Mouse (Mus musculus): Measurements from ENCODE around the gene Plpp6.

The Plpp6 gene

DNA sequence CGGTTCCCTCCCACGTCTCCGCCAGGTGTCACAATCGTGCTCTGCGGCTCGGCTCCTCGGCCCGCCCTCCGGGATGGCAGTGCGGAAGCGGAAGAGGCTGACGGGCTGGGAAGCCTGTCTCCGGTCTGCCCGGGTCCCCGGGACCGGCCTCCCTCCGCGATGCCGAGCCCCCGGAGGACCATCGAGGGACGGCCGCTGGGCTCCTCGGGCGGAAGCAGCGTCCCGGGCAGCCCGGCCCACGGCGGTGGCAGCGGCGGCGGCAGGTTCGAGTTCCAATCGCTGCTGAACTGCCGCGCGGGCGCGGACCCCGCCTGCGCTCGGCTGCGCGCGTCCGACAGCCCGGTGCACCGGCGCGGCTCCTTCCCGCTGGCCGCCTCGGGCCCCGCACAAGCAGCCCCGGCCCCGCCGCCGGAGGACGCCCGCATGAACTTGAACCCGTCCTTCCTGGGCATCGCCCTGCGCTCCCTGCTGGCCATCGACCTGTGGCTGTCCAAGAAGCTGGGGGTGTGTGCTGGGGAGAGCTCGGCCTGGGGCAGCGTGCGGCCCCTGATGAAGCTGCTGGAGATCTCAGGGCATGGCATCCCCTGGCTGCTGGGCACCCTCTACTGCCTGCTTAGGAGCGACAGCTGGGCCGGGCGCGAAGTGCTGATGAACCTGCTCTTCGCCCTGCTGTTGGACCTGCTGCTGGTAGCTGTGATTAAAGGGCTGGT is at the start of gene Plpp6:
Gene Plpp6, plus strand, starts transcription at position 112 of the 710 bp plus-strand sequence.
- peak; percentile 51 for DNase-seq (ENCODE audit: low spot score)

DNA sequence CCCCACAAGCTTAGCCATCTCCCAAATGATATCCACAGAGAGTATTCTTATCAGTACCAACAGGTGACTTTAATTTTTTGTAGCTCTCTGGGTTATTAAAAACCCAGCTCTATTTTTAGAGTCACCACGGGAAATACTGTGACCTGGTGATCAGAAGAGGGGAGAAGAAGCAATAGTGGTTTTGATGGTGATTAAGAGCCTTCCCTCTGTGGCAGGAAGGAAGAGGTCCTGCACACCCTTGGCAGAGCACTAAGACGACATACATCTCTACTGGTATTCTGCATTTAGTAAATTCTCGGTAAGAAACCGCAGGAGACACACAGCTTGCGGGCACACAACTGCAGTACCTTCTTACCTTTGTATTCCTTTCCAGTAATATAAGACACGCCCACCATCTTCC is 49.2 kb upstream of the Plpp6 start:
- no peak for DNase-seq (ENCODE audit: low spot score)

DNA sequence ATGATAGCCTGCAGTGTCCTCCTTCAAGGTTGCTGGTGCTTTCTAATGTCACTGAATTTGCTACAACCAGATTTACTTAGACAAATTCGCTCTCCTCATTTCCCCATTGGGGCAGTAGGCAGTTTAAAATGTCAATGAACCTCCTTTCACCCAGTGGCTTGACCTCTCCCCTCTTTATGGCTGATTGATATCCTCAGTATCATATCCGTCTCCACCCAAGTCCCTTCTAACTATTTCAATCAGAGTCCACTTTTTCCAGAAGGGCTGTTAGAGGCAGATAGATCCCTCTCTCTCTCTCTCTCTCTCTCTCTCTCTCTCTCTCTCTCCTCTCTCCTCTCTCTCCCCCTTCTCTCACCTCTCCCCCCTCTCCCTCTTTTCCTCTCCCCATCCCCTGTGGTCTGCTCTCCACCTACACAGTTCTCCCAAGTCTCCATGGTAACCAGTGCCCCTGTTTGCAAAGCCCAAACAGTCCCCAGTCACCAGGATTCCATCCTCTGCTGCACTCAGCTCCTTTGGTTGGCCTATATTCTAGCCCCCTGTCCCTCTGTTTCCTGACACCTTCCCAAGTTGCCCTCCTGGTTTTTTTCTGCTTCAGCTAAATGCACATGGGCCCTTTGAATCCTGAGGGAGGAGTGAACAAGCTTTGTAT is 48.0 kb upstream of the Plpp6 start:
- DNase-seq (ENCODE audit: low spot score) = no peak

DNA sequence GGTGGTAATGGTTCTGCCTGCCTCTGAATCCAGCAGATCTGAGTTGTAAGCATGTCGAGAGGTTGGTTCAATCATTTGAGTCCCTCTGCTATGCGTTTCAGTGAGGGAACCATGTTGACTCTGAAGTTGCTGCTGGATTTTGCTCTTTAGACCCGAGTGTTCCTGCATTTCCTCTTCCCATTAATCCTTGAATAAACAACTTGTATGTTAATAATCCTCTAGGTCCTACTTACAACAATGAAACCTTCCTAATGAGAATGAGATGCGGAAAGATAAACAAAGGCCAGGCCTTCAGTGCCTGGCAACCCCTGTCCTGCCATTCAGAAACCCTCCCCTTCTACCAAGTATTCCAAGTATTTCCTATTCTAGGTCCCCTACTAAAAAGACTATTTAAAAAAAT is 47.3 kb upstream of the Plpp6 start:
- no peak for DNase-seq (ENCODE audit: low spot score)

DNA sequence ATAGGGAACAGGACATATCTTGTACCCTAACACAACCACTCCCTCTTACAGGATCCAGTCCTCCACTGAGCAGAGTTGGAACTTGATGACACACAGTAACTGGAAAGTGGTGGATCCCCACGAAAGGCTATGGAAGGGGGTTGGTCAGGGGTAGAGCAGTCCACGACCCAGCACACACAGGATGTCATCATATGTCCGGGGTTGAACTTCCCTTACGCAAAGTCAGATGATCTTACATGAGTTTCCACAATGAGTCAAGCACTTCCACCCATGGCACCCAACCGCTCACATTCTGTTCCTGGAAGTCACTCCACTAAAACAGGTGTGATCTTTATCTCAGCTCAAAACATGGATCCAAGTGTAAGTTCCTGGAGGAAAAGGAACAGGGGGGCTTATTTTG is 45.9 kb upstream of the Plpp6 start:
- no peak for DNase-seq (ENCODE audit: low spot score)

DNA sequence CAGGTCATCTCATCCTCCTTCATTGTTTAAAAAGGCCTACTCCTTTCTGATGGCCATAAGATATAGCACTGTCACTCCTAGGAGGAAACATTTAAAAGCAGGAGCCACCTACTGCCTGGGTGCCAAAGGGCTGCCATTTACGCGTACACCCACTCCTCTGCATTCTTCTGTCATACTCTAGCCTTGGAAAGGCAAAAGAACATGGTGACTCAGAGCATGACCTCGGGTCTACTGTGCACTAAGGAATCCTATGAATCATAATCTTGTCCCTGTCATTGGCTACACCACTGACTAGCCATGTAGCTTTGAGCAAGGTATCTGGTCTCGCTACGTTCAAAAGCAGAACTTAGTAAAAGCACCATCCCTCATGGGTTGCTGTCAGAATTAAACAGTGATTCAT is 37.4 kb upstream of the Plpp6 start:
- DNase-seq (ENCODE audit: low spot score) = no peak

DNA sequence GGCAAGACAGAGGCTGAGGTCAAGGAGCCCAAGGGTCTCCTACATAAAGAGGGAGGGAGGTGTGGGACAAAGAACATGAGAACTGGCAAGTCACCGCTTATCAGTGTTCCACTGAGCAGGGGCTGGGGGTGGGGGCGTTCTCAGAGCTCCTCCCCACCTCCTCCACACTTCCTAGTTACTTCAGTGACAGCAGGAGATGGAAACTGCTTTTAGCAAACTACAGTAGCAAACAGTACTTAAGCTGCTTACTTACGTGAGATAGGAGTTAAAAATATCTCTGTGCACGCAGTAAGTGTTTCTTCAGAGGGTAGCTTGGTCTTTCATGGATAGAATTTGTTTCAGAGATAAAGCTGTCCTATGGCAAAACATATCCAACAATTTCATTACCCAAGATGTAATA is 36.4 kb upstream of the Plpp6 start:
- no peak for DNase-seq (ENCODE audit: low spot score)

DNA sequence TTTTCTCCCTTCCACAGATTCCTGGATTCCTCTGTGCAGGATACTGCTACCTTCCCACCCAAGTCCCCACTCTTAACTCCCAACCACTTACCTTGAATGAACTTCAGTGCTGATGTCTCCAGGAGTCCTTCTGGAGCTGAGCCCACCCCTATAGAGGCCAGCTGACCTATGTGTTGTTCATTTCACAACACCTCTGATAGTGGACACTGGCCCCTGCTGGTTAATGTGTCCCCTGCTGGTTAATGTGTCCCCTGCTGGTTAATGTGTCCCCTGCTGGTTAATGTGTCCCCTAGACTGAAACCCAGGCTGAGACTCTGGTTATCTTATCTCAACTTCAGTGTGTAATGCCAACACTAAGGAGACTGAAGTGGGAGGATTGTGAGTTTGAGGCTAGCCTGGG is 34.7 kb upstream of the Plpp6 start:
- DNase-seq (ENCODE audit: low spot score) = no peak

DNA sequence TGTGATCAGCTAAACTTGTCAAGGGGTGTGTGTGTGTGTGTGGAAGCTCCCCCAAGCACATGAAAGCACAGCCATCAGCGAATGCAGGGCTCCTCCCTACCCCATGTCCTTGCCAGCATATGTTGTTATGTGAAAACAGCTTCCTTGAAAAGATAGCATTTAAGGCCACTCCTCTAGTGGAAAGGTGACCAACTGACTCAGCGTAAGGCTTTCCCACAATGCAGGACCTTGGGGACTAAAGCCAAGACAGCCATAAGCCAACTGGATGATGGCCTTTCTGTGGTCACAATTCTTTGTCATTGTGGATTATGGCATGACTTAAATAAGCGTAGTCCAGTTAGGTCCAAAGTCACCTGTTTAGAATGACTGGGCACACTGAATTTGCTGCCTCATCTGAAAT is 28.9 kb upstream of the Plpp6 start:
- DNase-seq (ENCODE audit: low spot score) = no peak

DNA sequence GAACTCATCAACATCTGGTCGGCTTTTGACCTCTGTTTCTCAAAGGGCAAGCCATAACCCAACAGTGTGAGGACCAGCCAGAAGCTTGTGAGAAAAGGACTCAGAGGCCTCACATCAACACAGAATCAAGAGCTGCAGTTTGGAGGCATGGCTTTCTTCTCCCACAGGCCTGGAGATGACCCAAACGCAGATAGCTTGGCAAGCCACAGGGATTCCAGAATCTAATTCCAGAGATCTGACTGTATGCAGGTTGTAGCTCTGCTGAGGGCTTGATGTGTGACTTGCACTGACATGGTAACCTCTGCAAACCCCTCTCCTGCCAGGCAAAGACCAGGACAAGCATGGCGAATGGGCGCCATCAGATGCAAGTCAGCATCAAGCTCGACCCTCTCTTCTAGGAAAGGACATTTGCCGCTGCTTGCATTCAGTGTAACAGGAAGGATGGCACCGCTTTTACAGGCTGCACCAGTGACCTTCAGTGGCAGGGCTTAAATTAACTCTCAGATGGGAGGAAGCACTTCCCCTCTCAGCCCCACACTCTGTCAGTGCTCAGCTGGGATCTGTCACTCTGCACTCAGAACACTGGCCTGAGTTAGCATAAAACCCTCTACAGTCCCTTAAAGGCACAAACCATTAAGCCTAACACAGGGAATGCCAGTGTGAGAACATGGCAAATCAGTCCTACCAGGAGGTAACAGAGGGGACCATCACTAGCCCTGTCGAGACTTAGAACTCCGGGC is 23.4 kb upstream of the Plpp6 start:
- DNase-seq (ENCODE audit: low spot score) = no peak

DNA sequence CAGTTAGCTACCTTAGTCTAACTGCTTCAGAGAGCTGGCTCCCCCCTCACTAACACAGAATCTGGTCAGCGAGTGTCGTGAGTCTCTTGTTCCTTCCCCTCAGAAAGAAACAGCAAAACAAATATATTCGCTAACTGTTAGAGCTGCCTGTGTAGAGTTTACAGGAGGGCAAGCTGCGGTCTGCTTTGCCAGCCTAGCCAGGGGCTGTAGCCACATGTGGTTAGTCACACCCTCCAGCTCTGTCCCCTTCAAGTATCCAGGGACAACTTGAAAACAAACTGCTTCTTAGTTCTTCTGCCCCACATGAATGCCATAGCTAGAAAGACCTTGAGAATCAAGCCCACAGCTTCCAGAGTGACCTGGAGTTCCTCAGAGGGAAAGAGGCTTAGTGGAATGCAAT is 22.5 kb upstream of the Plpp6 start:
- no peak for DNase-seq (ENCODE audit: low spot score)

DNA sequence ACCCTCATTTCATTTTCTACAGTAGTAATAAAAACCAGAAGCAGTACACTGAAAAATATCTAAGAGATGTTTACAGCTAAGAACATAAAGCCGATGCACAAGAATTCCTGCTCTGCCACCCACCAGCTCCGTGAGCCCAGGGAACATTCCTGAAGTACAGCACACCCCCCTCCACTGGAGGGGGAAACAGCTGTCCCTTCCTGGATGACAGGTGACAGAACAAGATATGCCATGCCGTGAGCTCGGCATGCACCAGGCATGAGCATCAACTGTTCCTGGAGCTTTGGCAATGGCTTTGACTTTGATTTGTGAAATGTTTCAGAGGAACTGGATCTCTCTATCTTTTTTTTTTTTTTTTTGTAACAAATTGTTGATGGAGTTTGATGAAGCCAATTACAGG is 17.0 kb upstream of the Plpp6 start:
- no peak for DNase-seq (ENCODE audit: low spot score)

DNA sequence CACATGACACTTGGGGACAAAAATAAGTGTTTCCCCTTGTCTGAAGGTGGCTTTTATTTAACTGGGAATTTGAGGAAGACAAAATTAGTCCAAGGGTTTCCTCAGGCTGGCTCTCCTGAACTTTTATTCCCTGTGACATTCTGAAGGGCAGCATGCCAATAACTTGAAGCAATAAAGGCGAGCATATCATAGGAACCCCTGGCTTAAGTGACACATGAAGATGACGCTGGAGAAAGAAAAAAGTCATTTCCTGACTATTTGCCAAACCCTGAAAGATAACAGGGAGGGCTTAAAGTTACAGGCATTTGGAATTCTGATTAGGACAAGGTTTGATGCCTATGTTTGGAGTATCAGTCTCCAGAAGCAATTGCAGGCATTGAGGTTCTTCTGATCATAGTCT is 16.4 kb upstream of the Plpp6 start:
- no peak for DNase-seq (ENCODE audit: low spot score)

DNA sequence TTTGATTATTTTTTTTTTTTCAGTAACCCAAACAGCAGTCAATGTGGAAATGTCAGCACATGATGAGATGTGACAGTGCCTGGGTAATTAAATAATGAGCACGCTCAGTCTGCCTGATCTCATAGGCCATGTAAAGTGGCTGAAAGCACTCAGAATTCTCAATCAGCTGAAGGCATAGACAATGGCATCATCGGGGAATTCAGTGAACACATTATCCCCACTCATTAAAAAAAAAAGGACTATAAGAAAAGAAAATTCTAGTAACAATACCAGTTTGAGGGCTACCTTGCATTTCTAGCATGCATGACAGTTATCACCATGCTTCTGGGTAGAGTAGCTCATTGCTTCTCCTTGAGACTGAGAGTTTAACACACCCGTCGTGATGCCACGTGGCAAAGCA is 12.5 kb upstream of the Plpp6 start:
- no peak for DNase-seq (ENCODE audit: low spot score)

DNA sequence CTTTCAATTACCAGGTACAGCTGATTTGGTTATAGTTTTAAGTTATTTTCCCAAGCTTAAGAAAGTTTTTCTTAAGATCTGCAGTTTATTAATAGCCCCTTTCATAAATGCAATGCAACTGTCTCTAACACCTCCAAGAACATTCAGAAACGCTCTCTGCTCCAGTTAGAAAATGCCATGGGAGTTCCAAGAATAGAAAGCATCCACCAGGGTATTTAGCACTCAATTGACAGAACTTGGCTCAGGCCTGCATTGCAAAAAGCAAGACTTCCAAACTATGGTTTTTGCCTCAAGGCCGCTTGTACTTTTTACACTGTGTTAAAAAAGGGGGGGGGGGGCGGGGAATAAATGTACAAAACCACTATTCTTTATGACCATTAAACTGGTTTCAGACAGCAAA is 640 bp upstream of the Plpp6 start:
- no peak for DNase-seq (ENCODE audit: low spot score)

DNA sequence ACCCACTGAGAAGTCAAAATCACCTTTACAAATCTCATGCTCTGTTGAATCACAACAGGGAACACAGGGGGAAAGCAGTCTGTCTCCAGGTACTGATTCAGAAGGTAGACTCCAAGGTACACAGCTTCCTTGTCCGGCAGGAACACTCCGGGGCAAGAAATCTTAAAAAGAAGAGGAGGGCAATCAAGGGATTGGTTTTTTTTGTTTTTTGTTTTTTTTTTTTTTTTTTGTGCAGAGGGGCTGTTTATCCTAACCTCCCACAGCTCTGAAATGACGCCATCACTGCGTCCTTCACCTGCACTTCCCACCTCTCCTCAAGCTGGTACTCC is 276 bp upstream of the Plpp6 start:
- no peak for DNase-seq (ENCODE audit: low spot score)

DNA sequence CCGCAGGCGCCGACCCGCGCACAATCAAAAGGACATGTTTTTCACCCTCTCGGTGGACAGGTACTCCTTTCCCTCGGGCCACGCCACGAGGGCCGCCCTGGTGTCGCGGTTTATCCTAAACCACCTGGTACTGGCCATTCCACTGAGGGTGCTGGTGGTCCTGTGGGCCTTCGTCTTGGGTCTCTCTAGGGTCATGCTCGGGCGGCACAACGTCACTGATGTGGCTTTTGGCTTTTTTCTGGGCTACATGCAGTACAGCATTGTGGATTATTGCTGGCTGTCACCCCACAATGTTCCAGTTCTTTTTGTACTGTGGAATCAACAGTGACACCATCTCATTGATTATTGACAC is 775 bp downstream of the Plpp6 start:
- no peak for DNase-seq (ENCODE audit: low spot score)

DNA sequence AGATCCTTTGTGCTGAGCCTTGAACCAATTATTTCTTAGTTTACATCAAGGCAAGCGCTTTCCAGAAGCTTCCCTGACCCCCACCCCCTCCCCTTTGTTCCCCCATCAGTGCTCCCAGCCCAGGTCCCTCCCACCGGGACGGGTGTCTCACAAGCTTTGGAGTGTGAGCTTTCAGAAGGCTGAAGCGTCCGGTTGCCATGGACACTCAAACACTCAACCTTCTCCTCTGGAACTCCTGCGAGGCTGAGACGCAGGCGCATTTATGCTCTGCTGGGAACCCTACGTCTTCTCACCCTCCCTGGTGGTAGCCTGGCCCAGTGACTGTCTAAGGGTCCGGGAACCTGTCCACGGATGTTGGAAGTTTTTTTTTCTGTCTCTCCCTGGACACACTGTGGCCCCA is 3.9 kb downstream of the Plpp6 start, which contains the start of gene 4430402I18Rik:
Gene 4430402I18Rik, minus strand, starts transcription at position 149 of the 400 bp plus-strand sequence.
- no peak for DNase-seq (ENCODE audit: low spot score)

DNA sequence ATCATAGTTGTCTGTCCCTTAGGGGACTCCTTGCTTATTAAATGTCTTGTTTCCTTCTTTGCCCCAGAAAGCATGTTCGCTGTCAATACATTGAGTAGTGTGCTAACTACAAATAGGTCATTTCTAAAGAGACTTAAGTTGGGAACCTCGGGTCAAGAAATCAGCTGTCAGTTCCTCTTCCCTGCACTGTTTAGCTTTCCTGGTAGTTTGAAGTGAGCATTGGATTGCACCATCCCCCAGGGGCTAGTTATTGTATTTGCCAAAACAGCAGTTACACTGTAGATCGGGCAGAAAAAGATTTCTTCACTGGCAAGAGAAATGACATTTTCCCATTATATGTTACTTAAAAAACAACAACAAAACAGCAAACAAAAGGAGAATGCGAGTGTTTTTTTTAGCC is 4.4 kb downstream of the Plpp6 start:
- no peak for DNase-seq (ENCODE audit: low spot score)

DNA sequence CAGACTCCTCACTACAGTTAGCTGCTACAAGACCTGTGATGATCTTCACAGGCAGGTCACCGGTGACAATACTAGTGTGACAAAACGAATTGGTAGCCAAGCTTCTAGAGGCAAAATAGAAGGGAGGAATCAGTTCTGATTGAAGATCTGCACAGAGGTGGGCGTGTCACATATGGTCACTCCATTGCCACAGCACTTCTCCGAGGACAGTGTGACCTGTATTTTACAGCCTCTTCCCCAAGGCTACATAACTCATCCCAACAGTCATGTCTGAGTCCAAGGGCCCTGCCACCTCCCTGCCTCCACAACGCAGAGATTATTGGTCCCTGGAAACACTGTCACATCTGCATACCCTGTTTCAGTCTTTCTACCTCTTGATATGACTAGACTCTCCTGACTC is 5.5 kb downstream of the Plpp6 start:
- DNase-seq (ENCODE audit: low spot score) = no peak

DNA sequence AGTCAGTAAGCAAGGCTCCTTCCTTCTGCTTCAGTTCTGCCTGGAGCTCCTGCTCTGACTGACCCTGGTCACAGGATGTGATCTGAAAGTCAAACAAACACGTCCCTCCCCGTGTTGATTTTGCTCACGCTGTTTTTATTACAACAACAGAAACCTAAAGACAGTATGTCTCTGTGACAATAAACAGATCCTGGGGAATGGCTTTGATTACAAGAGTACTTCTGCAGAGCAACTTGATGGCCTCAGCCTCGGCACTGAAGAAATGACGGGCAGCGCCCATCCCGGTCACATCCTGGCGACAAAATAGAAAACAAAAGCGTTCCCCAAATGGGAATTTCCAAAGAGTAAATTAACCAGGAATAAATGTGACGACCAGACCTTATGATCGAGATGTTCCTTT is 6.5 kb downstream of the Plpp6 start:
- no peak for DNase-seq (ENCODE audit: low spot score)

DNA sequence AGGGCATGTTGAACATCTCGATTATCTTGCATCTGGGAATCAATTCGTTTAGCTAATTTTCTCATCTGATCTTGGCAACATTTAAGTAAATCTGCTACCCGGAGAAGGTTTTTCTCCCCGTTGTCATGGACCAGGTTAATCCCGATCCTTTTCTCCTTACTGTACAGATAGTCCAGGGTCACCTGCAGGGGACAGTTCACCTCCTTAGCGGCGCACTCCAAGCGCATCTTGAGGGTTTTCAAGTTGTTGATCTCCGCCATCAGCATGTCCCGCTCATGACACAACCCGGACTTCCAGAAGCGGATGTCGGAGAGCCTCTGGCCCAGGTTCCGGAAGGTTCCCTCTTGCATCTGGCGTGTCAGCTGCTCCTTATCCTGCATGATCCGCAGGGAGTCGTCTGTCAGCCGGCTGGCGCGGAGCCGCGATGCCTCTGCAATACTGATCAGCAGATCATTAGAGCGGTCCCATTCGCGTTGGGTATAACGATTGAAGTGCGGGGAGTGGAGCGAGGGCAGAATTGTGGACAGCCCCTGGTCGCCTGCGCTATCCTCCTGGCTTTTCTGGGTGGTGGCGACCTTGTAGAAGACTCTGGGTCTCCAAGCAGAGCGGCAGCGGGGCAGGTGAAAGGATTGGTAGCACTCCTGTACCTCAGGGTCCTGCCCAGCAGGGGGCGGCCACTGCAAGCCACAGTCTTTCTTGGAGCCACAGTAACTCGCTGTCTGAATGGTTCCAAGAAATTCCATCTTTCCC is 11.3 kb downstream of the Plpp6 start:
- peak; percentile 59 for DNase-seq (ENCODE audit: low spot score)

DNA sequence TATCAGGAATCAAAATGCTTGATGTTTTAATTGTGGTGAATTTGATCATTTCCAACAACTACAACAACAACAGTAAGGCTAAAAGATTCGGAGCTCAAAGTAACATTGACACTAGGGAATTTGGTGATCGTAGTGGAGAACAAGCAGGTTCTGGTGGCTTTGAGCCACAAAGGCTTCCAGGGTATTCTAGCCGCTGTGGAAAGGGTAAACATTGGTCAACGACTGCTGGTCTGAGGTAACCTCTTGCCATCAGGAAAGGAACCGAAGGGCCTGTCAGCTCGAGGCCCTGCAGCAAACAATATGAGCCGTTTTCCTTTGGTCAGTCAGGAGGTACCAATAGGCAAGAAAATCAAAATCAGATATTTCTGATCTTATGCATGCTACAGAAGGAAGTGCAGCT is 18.9 kb downstream of the Plpp6 start:
- DNase-seq (ENCODE audit: low spot score) = no peak
